Mouse (Mus musculus) cortical plate, adult 2 months (tissue): ENCODE measurements around the gene Nat14.

Experiments
- CTCF ChIP-seq: fragments of 200-500 bp; IDR thresholded peaks from 2 replicates; pipeline ENCODE4 v1.5.1; 2011; ENCODE audit warnings: mild to moderate bottlenecking, control low read depth, low read length; ENCODE audit not compliant: insufficient read depth; ENCODE audit errors: extremely low read depth
- POLR2A ChIP-seq: fragments of 200-500 bp; IDR thresholded peaks from 2 replicates; pipeline ENCODE4 v1.6.1; 2011; ENCODE audit warnings: mild to moderate bottlenecking, low read length, control low read depth; ENCODE audit not compliant: insufficient read depth; ENCODE audit errors: extremely low read depth

DNA sequence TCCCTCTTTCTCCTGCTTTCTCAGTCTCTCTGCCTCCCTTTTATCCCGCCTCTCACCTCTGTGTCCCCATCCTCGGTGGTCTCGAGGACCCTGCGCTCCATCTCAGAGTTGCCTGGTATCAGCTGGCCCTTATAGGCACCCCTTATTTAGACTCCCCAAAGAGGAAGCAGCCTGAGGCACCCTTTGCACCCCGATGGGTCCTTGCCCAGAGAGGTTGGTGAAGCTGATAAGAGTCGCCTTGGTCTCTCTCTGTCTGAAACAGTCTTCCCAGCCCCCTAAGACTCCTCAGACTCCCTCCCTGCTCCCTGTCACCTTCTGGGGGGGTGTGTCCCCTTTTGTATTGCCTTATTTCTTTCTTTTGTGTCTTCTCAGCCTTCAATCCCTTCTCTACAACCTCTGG, 49.2 kb downstream of the Nat14 start, which contains the start of gene Sbk3:
- TF ChIP-seq CTCF (no peak), POLR2A (no peak)
